Mouse (Mus musculus) liver (tissue): ENCODE measurements around the gene Hoxa6.

ENCODE experiments used
- DNase-seq: peaks from one replicate; pipeline ENCODE4 v3.0.0-alpha.2; 2020; ENCODE audit warnings: mixed read lengths

Gene Hoxa6

GRCm38 (mm10) chr6:52208072-52208867, at the start of gene Hoxa6:
Gene Hoxa6 (minus strand): TSS chr6:52208722.
- DNase-seq: no peak

GRCm38 (mm10) chr6:52256956-52257355, 48.4 kb upstream of the Hoxa6 start:
- peak; percentile 70 for DNase-seq

GRCm38 (mm10) chr6:52253511-52254500, 45.3 kb upstream of the Hoxa6 start:
- DNase-seq: no peak

GRCm38 (mm10) chr6:52252775-52253376, 44.4 kb upstream of the Hoxa6 start:
- DNase-seq: no peak

GRCm38 (mm10) chr6:52252016-52252774, 43.7 kb upstream of the Hoxa6 start:
- no peak for DNase-seq

- no peak for DNase-seq
These were observed 42.8 kb upstream of the Hoxa6 start for GRCm38 (mm10) chr6:52251177-52251879.

- DNase-seq: no peak
These were observed 41.3 kb upstream of the Hoxa6 start for GRCm38 (mm10) chr6:52249826-52250225.

- no peak for DNase-seq
These were observed 40.9 kb upstream of the Hoxa6 start for GRCm38 (mm10) chr6:52249415-52249738.

GRCm38 (mm10) chr6:52248638-52249414, 40.3 kb upstream of the Hoxa6 start:
- no peak for DNase-seq

- no peak for DNase-seq
These were observed 39.5 kb upstream of the Hoxa6 start for GRCm38 (mm10) chr6:52247766-52248637.

GRCm38 (mm10) chr6:52246916-52247315, 38.4 kb upstream of the Hoxa6 start:
- no peak for DNase-seq

GRCm38 (mm10) chr6:52246403-52246803, 37.9 kb upstream of the Hoxa6 start:
- no peak for DNase-seq

GRCm38 (mm10) chr6:52245757-52246142, 37.2 kb upstream of the Hoxa6 start, which contains the start of gene Hoxa11:
Gene Hoxa11 (minus strand): TSS chr6:52245810.
- no peak for DNase-seq

GRCm38 (mm10) chr6:52245040-52245756, 36.7 kb upstream of the Hoxa6 start:
- no peak for DNase-seq

- DNase-seq: no peak
These were observed 36.0 kb upstream of the Hoxa6 start for GRCm38 (mm10) chr6:52244471-52245039.

GRCm38 (mm10) chr6:52243681-52244121, 35.2 kb upstream of the Hoxa6 start:
- DNase-seq: no peak

GRCm38 (mm10) chr6:52242801-52243332, 34.3 kb upstream of the Hoxa6 start:
- DNase-seq: no peak

GRCm38 (mm10) chr6:52241001-52241621, 32.6 kb upstream of the Hoxa6 start:
- DNase-seq: no peak
